Mouse (Mus musculus) embryonic facial prominence, embryonic 10.5 days (tissue): ENCODE results near the gene Asic2. TPM values are rescaled to one million over a fixed set of nuclear protein-coding genes. Genes with fewer than 3 reads are reported as not detected.
A peak's percentile ranks its signal among the peaks of the same experiment; 100 is the strongest.

Experiments used
- DNase-seq: peaks from one replicate; pipeline ENCODE4 v3.0.0-alpha.2; 2017; ENCODE audit warnings: low spot score
- H3K27ac ChIP-seq: fragments of 300-500 bp; sonication (generic); replicated peaks from 2 replicates; pipeline ENCODE4 v1.5.1; 2016; ENCODE audit warnings: mild to moderate bottlenecking
- H3K27me3 ChIP-seq: fragments of 300-500 bp; sonication (generic); replicated peaks from 2 replicates; pipeline ENCODE4 v1.6.1; 2016; ENCODE audit warnings: low read depth, mild to moderate bottlenecking; ENCODE audit not compliant: poor library complexity, severe bottlenecking
- H3K36me3 ChIP-seq: fragments of 300-500 bp; sonication (generic); replicated peaks from 2 replicates; pipeline ENCODE4 v1.6.1; 2016; ENCODE audit warnings: mild to moderate bottlenecking, moderate library complexity
- H3K4me1 ChIP-seq: fragments of 300-500 bp; sonication (generic); 2 replicates; pipeline ENCODE4 v1.6.1; 2016
- H3K4me3 ChIP-seq: fragments of 300-500 bp; sonication (generic); 2 replicates; pipeline ENCODE4 v1.5.1; 2016; ENCODE audit warnings: mild to moderate bottlenecking, moderate library complexity
- H3K9me3 ChIP-seq: fragments of 300-500 bp; sonication (generic); 2 replicates; pipeline ENCODE4 v1.6.1; 2016; ENCODE audit warnings: mild to moderate bottlenecking
- WGBS: fragments of 180-500 bp; shearing (Covaris S2); methylation state at CpG from one replicate; pipeline ENCODE4 v1.1.7; 2016; 5-methylcytosine and 5-hydroxymethylcytosine counted together
- polyA plus RNA-seq: library from polyadenylated mRNA; unstranded; fragments of >200 nt; fragmentation: Nextera tagmentation; extraction: Ambion mirVana; gene quantifications from 2 replicates; pipeline ENCODE4 v1.2.1, GENCODE M21; 2016

The Asic2 gene
- polyA plus RNA-seq, 1 experiment from 2014 or later, result 0.66 TPM

GRCm38 (mm10) chr11:80854908-80855307 lies 1113.3 kb downstream of the Asic2 start:
- no peaks in the 10 kb centered on the region for H3K4me1 ChIP-seq
- H3K36me3 ChIP-seq, result no peaks in the 10 kb centered on the region
- no peaks in the 10 kb centered on the region for H3K27me3 ChIP-seq
- no peak overlapping the region for H3K4me3 ChIP-seq
- no peaks in the 10 kb centered on the region for H3K9me3 ChIP-seq
- no peak for DNase-seq
- no peak overlapping the region for H3K27ac ChIP-seq
- WGBS, result 69% methylated on average over 7 of the region's 7 CpGs

GRCm38 (mm10) chr11:80854430-80854829 lies 1113.8 kb downstream of the Asic2 start:
- H3K9me3 ChIP-seq, result no peaks in the 10 kb centered on the region
- no peaks in the 10 kb centered on the region for H3K4me1 ChIP-seq
- WGBS, result 89% methylated on average over 11 of the region's 11 CpGs
- no peaks in the 10 kb centered on the region for H3K36me3 ChIP-seq
- no peak for DNase-seq
- no peak overlapping the region for H3K27ac ChIP-seq
- H3K4me3 ChIP-seq, result no peak overlapping the region
- no peaks in the 10 kb centered on the region for H3K27me3 ChIP-seq

- no peaks in the 10 kb centered on the region for H3K36me3 ChIP-seq
- DNase-seq, result no peak
- H3K9me3 ChIP-seq, result no peaks in the 10 kb centered on the region
- H3K4me3 ChIP-seq, result no peak overlapping the region
- no peaks in the 10 kb centered on the region for H3K27me3 ChIP-seq
- H3K27ac ChIP-seq, result no peak overlapping the region
- peaks cover 2% of the 10 kb centered on the region for H3K4me1 ChIP-seq
- 74% methylated on average over 3 of the region's 3 CpGs for whole genome bisulfite sequencing
Observed at GRCm38 (mm10) chr11:80853014-80853413, 1115.2 kb downstream of the Asic2 start.

GRCm38 (mm10) chr11:80851859-80852258 lies 1116.4 kb downstream of the Asic2 start:
- Histone ChIP-seq H3K4me3 (no peak overlapping the region), H3K4me1 (peaks cover 6% of the 10 kb centered on the region), H3K27ac (no peak overlapping the region), H3K9me3 (no peaks in the 10 kb centered on the region), H3K36me3 (no peaks in the 10 kb centered on the region), H3K27me3 (no peaks in the 10 kb centered on the region)
- WGBS, result 46% methylated on average over 5 of the region's 5 CpGs
- peak; percentile 14 for DNase-seq

GRCm38 (mm10) chr11:80848131-80848530 lies 1120.1 kb downstream of the Asic2 start:
- H3K9me3 ChIP-seq, result no peaks in the 10 kb centered on the region
- H3K27ac ChIP-seq, result no peak overlapping the region
- WGBS, result 39% methylated on average over 5 of the region's 5 CpGs
- H3K27me3 ChIP-seq, result no peaks in the 10 kb centered on the region
- no peaks in the 10 kb centered on the region for H3K36me3 ChIP-seq
- no peak for DNase-seq
- no peak overlapping the region for H3K4me3 ChIP-seq
- H3K4me1 ChIP-seq, result peaks cover 6% of the 10 kb centered on the region

GRCm38 (mm10) chr11:80846115-80846514 lies 1122.1 kb downstream of the Asic2 start:
- no peaks in the 10 kb centered on the region for H3K36me3 ChIP-seq
- no peak overlapping the region for H3K27ac ChIP-seq
- H3K4me3 ChIP-seq, result no peak overlapping the region
- no peaks in the 10 kb centered on the region for H3K27me3 ChIP-seq
- H3K4me1 ChIP-seq, result peaks cover 12% of the 10 kb centered on the region
- DNase-seq, result no peak
- H3K9me3 ChIP-seq, result no peaks in the 10 kb centered on the region
- 36% methylated on average over 3 of the region's 3 CpGs for whole genome bisulfite sequencing

- WGBS, result 58% methylated on average over 7 of the region's 7 CpGs
- Histone ChIP-seq H3K9me3 (no peaks in the 10 kb centered on the region), H3K27me3 (no peaks in the 10 kb centered on the region), H3K36me3 (no peaks in the 10 kb centered on the region), H3K27ac (no peak overlapping the region), H3K4me3 (no peak overlapping the region), H3K4me1 (peaks cover 13% of the 10 kb centered on the region)
- no peak for DNase-seq
Observed at GRCm38 (mm10) chr11:80845486-80845885, 1122.8 kb downstream of the Asic2 start.

GRCm38 (mm10) chr11:80843435-80843834 lies 1124.8 kb downstream of the Asic2 start:
- WGBS, result 84% methylated on average over 2 of the region's 2 CpGs

GRCm38 (mm10) chr11:80838724-80839123 lies 1129.5 kb downstream of the Asic2 start:
- WGBS, result 65% methylated on average over 1 of the region's 1 CpGs
- Histone ChIP-seq H3K27me3 (no peaks in the 10 kb centered on the region; the same call in 1 of the 2 replicates), H3K9me3 (no peaks in the 10 kb centered on the region), H3K4me1 (peaks cover 7% of the 10 kb centered on the region; the same call in 1 of the 2 replicates), H3K36me3 (no peaks in the 10 kb centered on the region), H3K4me3 (no peak overlapping the region), H3K27ac (no peak overlapping the region)
- DNase-seq, result no peak

More at GRCm38 (mm10) chr11:80843435-80843834, 1124.8 kb downstream of the Asic2 start:
- H3K27ac ChIP-seq, result no peak overlapping the region
- H3K9me3 ChIP-seq, result no peaks in the 10 kb centered on the region
- no peaks in the 10 kb centered on the region for H3K27me3 ChIP-seq
- H3K36me3 ChIP-seq, result no peaks in the 10 kb centered on the region
- peaks cover 13% of the 10 kb centered on the region for H3K4me1 ChIP-seq
- H3K4me3 ChIP-seq, result no peak overlapping the region
- no peak for DNase-seq

GRCm38 (mm10) chr11:80835841-80836240 lies 1132.4 kb downstream of the Asic2 start:
- no peak overlapping the region for H3K4me3 ChIP-seq
- peaks cover 5% of the 10 kb centered on the region; the same call in 1 of the 2 replicates for H3K4me1 ChIP-seq
- DNase-seq, result no peak
- H3K27me3 ChIP-seq, result no peaks in the 10 kb centered on the region; the same call in 1 of the 2 replicates
- no peaks in the 10 kb centered on the region for H3K36me3 ChIP-seq
- no peaks in the 10 kb centered on the region for H3K9me3 ChIP-seq
- H3K27ac ChIP-seq, result no peak overlapping the region
- WGBS, result 78% methylated on average over 4 of the region's 4 CpGs

GRCm38 (mm10) chr11:80835395-80835794 lies 1132.9 kb downstream of the Asic2 start:
- H3K9me3 ChIP-seq, result no peaks in the 10 kb centered on the region
- no peak overlapping the region for H3K4me3 ChIP-seq
- WGBS, result 87% methylated on average over 2 of the region's 2 CpGs
- DNase-seq, result no peak
- H3K27ac ChIP-seq, result no peak overlapping the region
- H3K4me1 ChIP-seq, result peaks cover 5% of the 10 kb centered on the region; the same call in 1 of the 2 replicates
- no peaks in the 10 kb centered on the region; the same call in 1 of the 2 replicates for H3K27me3 ChIP-seq
- H3K36me3 ChIP-seq, result no peaks in the 10 kb centered on the region
